Mouse (Mus musculus) 3T3-L1 (cell line): ENCODE measurements around the gene Fbp1.
"Not testable (repeated sequence)": the region's sequence is repeated elsewhere in the genome, so short reads cannot be mapped to it uniquely, and the experiment has no call there.

Experiments used
- DNase-seq: peaks from one replicate; pipeline ENCODE4 v3.0.0-alpha.2; 2015; ENCODE audit warnings: low read depth, low spot score

Gene Fbp1

GRCm38 (mm10) chr13:62884536-62884935 lies 3.5 kb downstream of the Fbp1 start:
- no peak for DNase-seq

DNA sequence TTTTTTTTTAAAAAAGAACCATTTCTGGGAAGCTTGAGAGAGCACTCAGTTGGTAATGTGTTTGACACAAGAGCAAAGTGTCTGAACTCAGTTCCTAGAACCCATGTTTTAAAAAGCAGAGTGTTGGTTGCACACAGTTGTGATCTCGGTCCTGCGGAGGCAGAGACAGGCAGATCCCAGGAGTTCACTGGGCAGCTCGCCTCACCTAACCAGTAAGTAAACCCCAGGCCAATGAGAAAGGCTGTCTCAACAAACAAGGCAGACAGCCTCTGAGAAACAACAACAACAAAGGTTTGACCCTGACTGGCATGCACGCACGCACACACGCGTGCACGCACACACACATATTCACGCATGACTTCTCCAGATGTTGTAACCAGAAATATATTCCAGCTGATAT lies 4.2 kb downstream of the Fbp1 start:
- DNase-seq: no peak

DNA sequence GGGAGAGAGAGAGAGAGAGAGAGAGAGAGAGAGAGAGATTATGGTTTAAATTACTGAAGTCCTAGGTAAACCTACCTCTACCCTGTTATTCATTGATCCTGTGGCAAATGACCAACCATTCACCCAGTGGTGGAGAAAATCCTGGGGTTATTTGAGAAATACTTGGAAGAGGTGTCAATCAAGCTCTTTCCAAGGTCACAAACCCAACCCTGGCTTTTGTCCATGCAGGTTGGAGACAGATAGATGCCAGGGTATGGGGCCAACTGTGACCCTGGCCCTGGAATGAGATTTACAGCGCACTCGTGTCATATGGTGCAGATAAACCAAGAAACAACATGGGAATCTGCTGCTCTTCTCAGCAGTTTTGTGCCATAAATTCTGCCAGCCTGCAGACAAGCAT lies 4.6 kb downstream of the Fbp1 start:
- DNase-seq: no peak

- DNase-seq: no peak
Measured at GRCm38 (mm10) chr13:62882856-62883255, 5.2 kb downstream of the Fbp1 start.

GRCm38 (mm10) chr13:62881336-62881735 lies 6.7 kb downstream of the Fbp1 start:
- DNase-seq: no peak

DNA sequence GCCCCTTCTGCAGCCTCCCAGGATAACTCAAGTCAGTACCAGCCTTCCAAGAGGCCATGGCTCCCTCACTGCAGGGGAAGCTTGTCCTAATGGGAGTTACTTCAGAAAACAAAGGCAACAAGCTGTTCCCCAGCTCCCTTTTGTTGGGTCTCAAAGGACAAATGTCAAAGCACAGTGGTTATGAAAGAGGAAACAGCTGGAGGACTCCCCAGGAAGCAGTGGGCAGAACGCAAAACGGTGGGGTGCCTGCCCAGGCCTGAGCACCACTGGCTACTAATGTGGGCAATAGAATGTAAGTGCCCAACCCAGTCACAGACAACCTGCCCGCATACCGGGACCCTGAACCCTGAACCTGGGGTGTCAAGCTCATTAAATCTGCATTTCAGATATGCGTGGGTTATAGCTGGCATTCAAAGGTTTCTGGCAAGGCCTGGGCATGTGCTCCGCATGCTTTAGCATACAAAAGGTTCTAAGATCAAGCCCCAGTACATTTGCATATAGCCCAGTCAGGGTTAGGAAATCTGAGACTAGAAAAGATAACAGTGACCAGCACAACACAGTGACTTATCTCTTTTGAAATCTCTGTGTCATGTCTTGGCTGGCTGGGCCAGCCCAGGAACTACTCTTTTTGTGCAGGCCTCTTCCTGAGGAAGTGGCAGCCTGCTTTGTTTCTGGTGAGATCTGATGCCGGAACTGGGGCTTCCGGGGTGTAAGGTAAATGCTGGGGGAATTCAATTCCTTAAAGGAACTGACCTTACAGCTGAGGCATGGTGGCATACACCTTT lies 8.1 kb downstream of the Fbp1 start:
- no peak for DNase-seq

DNA sequence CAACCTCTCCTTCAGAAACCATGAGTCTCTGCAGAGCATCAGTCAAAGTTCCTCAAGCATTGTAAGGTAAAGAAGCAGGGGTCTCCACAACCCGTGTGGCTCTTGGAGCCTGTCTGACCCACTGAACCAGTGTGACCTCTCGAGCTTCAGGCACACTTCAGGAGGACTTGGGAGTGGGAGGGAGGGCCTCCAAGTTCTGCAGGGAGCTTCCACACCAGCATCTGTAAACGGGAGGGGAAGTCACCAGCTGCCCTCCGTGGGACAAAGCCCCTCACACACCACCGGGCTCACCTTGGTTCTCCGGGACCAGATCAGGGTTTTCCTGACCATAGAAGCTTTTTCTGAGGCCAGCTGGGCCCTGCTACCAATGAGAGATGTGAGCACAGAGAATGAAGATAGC lies 8.7 kb downstream of the Fbp1 start:
- no peak for DNase-seq

- DNase-seq: no peak
Measured at GRCm38 (mm10) chr13:62877247-62877646, 10.8 kb downstream of the Fbp1 start.

DNA sequence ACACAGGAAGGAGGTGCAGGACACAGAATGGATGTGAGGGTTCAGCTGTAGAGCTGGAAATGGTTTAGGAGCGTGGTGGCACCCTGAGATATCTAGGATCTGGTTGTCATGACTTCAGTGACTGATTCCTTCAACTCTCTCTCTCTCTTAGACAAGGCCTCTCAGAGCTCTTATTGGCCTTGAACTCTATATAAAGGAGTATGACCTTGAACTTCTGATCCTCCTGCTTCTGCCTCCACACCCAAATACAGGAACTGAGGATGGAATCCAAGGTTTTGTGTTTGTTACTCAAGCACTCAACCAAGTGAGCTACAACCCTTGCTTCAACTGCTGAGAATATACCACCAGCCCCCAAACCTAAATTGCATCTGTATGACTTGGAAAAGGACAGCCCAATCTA lies 12.0 kb downstream of the Fbp1 start:
- DNase-seq: no peak

DNA sequence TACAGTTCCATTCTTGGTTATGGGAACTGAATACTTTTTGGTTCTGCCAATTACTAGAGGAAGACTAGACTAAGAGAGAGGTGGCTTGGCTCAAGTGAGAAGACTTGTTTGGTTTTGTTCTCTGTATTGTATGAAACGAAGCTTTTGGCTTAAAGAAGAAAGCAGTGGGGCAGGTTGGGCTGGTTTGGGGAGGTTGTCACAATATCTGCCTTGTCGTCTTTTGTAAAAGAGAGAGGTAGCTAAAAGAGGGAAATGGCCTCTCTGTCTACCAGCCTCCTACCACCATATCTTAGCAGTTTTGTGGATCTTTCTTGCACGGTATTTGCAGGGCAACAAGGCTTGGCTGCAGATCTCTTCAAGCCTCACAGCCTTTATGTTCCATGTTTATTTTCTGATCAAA lies 15.8 kb downstream of the Fbp1 start:
- no peak for DNase-seq

DNA sequence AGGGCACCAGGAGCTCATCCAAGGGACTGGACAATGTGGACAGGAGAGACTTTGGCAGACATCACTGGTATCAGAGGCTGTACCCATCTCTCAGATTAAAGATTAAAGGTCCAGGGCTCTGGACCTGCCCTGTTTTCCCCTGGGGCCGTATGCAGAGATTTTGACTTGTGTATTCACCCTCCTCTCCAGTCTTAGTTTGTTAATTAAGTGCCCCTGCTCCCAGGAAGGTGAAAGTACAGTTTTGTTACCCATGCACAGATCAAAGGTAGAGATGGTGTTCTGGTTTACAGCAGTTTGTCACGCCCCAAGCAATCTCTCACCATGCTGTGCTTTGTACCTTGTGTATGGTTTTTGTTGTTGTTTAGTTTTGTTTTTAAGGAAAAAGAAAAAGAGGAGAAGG lies 17.5 kb downstream of the Fbp1 start:
- no peak for DNase-seq

DNA sequence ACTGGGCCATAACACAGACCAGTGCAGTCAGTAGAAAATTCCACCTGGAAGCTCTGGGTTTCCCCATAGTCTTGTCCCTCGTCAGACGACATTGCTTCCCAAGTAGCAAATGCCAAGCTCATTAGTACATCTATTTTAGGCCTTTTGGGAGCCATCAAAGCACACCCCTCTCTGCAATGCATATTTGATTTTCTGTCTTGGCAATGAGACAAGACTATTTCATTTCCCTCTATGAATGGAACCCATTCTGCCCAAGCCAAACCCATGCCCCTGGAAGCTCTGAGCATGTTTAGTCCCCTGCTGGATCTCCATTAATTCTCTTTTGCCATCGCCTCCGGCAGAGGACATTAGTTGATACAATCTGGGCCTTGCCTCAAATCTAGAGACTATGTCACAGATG lies 21.3 kb downstream of the Fbp1 start:
- no peak for DNase-seq

- no peak for DNase-seq
Measured at GRCm38 (mm10) chr13:62865651-62866315, 22.3 kb downstream of the Fbp1 start.

- DNase-seq: no peak
Measured at GRCm38 (mm10) chr13:62863771-62864170, 24.3 kb downstream of the Fbp1 start.

DNA sequence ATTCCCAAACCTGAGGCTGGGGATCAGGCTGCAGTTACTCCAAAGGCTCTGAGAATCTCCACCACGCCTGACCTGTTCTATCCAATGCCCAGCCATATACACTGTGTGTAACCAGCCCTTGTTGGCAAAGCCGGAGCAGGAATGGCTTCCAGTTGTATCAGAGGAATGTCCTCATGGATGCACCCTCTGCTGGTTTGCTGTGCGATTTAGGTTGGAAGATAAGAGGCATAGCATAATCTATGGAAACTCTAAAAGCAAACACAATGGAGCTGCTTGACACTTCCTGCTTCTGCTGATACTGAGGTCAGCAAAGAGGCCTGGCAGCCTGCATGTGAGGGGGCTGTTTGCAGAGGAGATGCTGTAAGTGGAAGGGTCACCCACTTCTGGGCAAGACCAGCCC lies 25.2 kb downstream of the Fbp1 start:
- DNase-seq: no peak

DNA sequence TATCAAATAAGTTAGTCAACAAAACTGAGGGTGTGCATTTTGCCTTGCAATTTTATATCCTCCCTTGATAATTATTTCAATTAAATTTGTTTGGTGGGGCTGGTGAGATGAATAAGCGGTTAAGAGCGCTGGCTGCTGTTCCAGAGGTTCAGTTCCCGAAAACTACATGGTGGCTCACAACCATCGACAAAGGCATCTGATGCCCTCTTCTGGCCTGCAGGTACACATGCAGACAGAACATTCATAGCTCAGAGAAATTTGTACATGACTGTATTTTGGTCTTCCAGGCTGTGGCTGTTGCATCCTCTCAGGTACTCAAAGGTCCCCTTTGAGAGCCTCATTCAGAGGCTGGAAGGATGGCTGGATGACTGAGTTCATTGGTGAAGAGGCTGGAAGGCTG lies 28.0 kb downstream of the Fbp1 start:
- no peak for DNase-seq

GRCm38 (mm10) chr13:62859251-62859650 lies 28.8 kb downstream of the Fbp1 start:
- DNase-seq: not testable (repeated sequence)

- no peak for DNase-seq
Measured at GRCm38 (mm10) chr13:62857941-62858915, 29.9 kb downstream of the Fbp1 start, which contains the start of gene Fbp2. TSS of gene Fbp2 (minus strand) at chr13:62858422.

GRCm38 (mm10) chr13:62856850-62857249 lies 31.2 kb downstream of the Fbp1 start:
- no peak for DNase-seq

DNA sequence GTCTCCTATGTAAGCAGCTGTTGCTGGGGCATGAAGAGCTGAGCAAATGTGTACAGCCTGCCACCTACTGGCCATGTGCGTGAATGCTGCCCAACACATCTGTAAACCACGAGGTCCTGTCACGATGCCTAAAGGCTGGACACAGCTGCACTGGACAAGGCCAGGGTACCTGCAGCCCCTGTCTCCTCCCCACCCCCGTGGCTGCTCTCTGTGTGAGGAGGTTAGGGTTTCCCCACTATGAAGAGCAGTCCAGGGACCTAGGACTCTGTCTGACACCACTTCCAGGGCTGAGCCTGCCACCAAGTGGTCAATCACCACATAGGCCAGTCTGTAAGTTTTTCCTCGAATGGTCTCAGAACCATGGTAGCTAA lies 31.8 kb downstream of the Fbp1 start:
- DNase-seq: peak; percentile 94

- DNase-seq: no peak
Measured at GRCm38 (mm10) chr13:62855396-62856304, 32.4 kb downstream of the Fbp1 start.
